Mouse (Mus musculus) embryonic facial prominence, embryonic 12.5 days (tissue): ENCODE results near the gene Ipo4. TPM values are rescaled to one million over a fixed set of nuclear protein-coding genes. Genes with fewer than 3 reads are reported as not detected.

Experiments
- ATAC-seq: fragments of 200-750 bp; cut with Nextera tagmentation; 2 replicates; pipeline ENCODE4 v1.8.0; 2017; ENCODE audit not compliant: insufficient number of reproducible peaks, insufficient read depth, low FRiP score, low TSS enrichment
- H3K27ac ChIP-seq: fragments of 300-500 bp; sonication (generic); 2 replicates; pipeline ENCODE4 v1.5.1; 2016; ENCODE audit warnings: mild to moderate bottlenecking
- H3K27me3 ChIP-seq: fragments of 300-500 bp; sonication (generic); 2 replicates; pipeline ENCODE4 v1.6.1; 2016; ENCODE audit warnings: mild to moderate bottlenecking, moderate library complexity
- H3K36me3 ChIP-seq: fragments of 300-500 bp; sonication (generic); 2 replicates; pipeline ENCODE4 v1.6.1; 2016; ENCODE audit warnings: mild to moderate bottlenecking
- H3K4me1 ChIP-seq: fragments of 300-500 bp; sonication (generic); 2 replicates; pipeline ENCODE4 v1.6.1; 2016
- H3K4me2 ChIP-seq: fragments of 300-500 bp; sonication (generic); replicated peaks from 2 replicates; pipeline ENCODE4 v1.6.1; 2016; ENCODE audit warnings: mild to moderate bottlenecking, moderate library complexity
- H3K4me3 ChIP-seq: fragments of 300-500 bp; sonication (generic); 2 replicates; pipeline ENCODE4 v1.5.1; 2016; ENCODE audit warnings: mild to moderate bottlenecking
- H3K9ac ChIP-seq: fragments of 300-500 bp; sonication (generic); 2 replicates; pipeline ENCODE4 v1.6.1; 2016; ENCODE audit warnings: mild to moderate bottlenecking, moderate library complexity
- H3K9me3 ChIP-seq: fragments of 300-500 bp; sonication (generic); 2 replicates; pipeline ENCODE4 v1.6.1; 2016; ENCODE audit warnings: mild to moderate bottlenecking, moderate library complexity
- WGBS: fragments of 180-500 bp; shearing (Covaris S2); methylation state at CpG from one replicate; pipeline ENCODE4 v1.1.7; 2016; 5-methylcytosine and 5-hydroxymethylcytosine counted together
- polyA plus RNA-seq: library from polyadenylated mRNA; unstranded; fragments of >200 nt; fragmentation: Nextera tagmentation; extraction: Ambion mirVana; gene quantifications from 2 replicates; pipeline ENCODE4 v1.2.1, GENCODE M21; 2016

The Ipo4 gene
- polyA plus RNA-seq, 1 experiment from 2014 or later: 99.8 TPM

DNA sequence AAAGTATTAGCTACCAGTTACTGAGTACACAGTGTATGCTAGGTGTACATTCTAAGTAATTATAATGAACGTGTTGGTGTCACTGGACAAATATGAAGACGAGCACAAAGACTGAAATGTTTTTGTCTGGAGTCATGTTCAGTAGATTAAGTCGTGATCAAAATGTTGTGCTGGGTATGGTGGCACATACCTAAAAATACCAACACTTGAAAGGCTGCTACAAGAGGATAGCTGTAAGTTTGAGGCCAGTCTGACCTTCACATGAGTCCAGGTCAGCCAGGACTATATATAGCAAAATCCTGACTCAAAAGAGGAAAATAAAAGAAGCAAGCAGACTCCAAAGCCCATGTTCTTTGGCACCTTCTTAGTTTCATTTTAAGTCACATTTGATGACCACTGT, 21.2 kb upstream of the Ipo4 start:
- no peak overlapping the region for H3K27ac ChIP-seq
- H3K36me3 ChIP-seq: peaks cover 16% of the 10 kb centered on the region
- H3K27me3 ChIP-seq: no peaks in the 10 kb centered on the region
- H3K4me2 ChIP-seq: no peak overlapping the region
- H3K9me3 ChIP-seq: no peaks in the 10 kb centered on the region
- no peak for ATAC-seq
- H3K4me3 ChIP-seq: no peak overlapping the region
- no peak overlapping the region for H3K9ac ChIP-seq
- 86% methylated on average over 3 of the region's 3 CpGs for WGBS
- peaks cover 5% of the 10 kb centered on the region; the same call in 1 of the 2 replicates for H3K4me1 ChIP-seq

- WGBS: 83% methylated on average over 7 of the region's 7 CpGs
- Histone ChIP-seq H3K4me3 (no peak overlapping the region), H3K27ac (no peak overlapping the region), H3K9me3 (no peaks in the 10 kb centered on the region), H3K27me3 (no peaks in the 10 kb centered on the region), H3K9ac (no peak overlapping the region), H3K36me3 (peaks cover 6% of the 10 kb centered on the region; the same call in 1 of the 2 replicates), H3K4me1 (no peaks in the 10 kb centered on the region), H3K4me2 (no peak overlapping the region)
- ATAC-seq: no peak
Measured at GRCm38 (mm10) chr14:55651528-55651927, 15.8 kb upstream of the Ipo4 start.

DNA sequence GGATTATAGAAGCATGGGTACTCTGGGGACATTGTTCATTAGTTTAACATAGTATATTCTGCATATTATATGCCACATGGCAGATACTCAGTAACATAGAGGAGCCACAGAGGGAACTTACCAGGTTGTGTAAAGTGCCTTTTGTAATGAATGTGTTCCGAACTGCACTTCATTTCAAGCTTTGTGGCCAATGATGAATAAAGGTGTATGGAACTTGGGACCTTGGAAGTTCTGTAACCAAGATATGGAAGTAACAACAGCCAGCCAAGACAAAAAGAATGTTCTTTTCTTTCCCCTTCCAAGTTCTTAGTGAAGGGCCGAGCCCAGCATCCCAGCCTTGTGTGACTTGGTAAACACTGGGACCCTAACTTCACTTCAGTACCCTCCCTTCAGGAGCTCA, 14.1 kb upstream of the Ipo4 start, which contains the start of gene Tssk4:
Gene Tssk4, plus strand, starts transcription at position 301 of the 400 bp plus-strand sequence.
- Histone ChIP-seq H3K36me3 (peaks cover 11% of the 10 kb centered on the region; the same call in 1 of the 2 replicates), H3K9ac (no peak within 1 kb of the TSS), H3K4me2 (no peak within 1 kb of the TSS), H3K27me3 (no peaks in the 10 kb centered on the region), H3K27ac (no peak within 1 kb of the TSS), H3K4me1 (peaks cover 3% of the 10 kb centered on the region), H3K4me3 (no peak within 1 kb of the TSS), H3K9me3 (no peaks in the 10 kb centered on the region)
- 93% methylated on average over 2 of the region's 2 CpGs for WGBS
- ATAC-seq: no peak

DNA sequence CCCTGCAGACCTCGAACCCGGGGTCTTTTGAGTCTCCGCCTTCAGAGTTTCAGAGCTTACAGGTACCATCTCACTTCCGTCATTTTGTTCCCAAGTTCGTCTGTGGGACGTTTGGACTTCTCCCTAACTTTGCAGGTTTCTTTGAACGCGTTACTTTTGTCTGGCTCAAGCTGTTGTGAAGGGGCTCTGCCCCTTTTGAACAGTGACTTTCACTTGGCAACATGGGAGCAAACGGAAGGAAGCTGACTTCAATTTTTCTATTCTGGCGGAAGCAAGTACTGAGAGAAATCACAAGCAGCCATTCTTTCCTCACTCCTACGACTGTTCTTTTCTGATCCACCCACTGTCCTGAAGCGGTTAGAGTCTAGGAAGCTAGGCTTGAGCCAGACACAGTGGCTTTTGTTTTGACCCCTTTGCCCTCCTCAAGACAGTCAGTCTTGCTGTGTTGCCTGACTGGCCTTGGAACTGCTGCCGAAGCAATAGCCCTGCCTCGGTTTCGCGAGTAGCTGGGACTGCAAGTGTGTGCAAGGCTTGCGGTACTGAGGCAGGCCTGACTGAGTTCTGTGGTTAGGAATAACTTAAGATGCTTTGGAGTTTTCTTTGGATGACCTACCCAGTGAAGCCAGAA, 8.6 kb upstream of the Ipo4 start:
- Histone ChIP-seq H3K36me3 (peaks cover 33% of the 10 kb centered on the region), H3K4me1 (peaks cover 19% of the 10 kb centered on the region), H3K9ac (peak overlapping the region; percentile 96), H3K27me3 (no peaks in the 10 kb centered on the region), H3K4me2 (peak overlapping the region; percentile 92), H3K27ac (peak overlapping the region; percentile 26), H3K9me3 (no peaks in the 10 kb centered on the region), H3K4me3 (peak overlapping the region; percentile 95)
- 20% methylated on average over 17 of the region's 17 CpGs for WGBS
- no peak for ATAC-seq

DNA sequence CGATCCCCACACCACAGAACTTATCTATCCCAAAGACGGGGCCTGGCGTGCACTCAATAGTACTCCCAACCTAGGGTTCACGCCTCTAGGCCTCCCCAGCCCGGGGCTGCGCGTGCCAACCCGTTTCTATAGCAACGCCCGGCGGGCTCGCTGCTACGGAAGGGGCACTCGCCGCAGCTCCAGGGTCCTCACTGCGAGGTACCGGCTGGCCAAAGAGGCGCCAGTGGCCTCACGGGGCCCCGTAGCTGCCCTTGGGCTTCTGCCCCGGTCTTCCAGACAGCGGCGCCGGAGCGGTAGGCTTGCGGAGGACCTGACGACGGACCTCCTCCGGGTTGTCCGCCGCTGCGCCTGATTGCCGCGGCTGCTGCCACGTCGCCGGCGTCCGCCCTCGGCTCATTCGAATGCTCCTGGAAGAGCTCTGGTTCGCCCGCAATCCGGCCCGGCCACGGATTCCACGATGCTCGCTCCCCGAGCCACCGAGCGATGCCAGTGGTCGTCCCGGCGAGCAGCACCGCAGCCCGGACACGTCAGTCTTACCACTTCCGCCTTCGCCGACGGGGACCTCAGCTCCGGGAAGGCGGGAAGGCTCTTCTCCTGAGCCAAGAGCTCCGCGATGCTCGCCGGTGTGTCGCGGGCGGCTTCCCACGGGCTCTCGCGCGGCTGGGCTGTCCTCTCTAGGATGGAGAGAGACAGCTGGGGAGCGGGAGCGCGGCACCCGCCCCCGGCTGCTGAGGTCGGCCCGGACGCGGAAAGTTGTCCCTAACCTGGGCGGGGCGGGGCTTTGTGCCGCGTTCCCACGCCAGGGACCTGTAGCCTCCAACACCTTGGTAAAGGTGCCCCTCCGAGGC, 7.5 kb upstream of the Ipo4 start, which contains the start of gene Tm9sf1:
Gene Tm9sf1, minus strand, starts transcription at position 747 of the 848 bp plus-strand sequence.
- H3K36me3 ChIP-seq: peaks cover 43% of the 10 kb centered on the region
- WGBS: under 1% methylated on average over 89 of the region's 89 CpGs

GRCm38 (mm10) chr14:55642679-55643059, 6.9 kb upstream of the Ipo4 start:
- WGBS: 20% methylated on average over 8 of the region's 8 CpGs
- ATAC-seq: no peak

More for the DNA sequence above, 7.5 kb upstream of the Ipo4 start, which contains the start of gene Tm9sf1:
- no peaks in the 10 kb centered on the region for H3K9me3 ChIP-seq
- H3K4me1 ChIP-seq: peaks cover 19% of the 10 kb centered on the region
- H3K27me3 ChIP-seq: no peaks in the 10 kb centered on the region
- peak within 1 kb of the TSS; percentile 96 for H3K9ac ChIP-seq
- H3K4me3 ChIP-seq: peak within 1 kb of the TSS; percentile 95
- peak within 1 kb of the TSS; percentile 88 for H3K27ac ChIP-seq
- peak within 1 kb of the TSS; percentile 92 for H3K4me2 ChIP-seq
- ATAC-seq: peak; percentile 82

DNA sequence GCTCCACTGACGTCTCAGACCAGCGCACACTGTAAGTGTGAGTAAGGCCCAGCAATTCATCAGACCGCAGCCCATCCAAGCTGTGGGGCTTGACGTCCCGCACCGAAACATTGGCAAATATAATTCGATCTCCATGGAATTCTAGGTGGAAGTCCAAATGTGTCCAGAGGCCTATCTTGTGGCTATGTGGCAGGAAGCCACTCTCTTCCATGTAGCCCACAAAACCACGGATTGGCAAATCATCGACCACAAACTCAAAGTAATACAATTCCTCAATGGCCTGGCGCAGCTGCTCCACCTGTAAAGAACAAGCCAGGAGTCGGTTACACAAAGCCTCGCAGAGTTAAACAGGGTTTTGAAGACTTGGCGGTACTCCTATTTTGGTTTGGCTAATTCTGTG, 5.5 kb upstream of the Ipo4 start:
- peaks cover 53% of the 10 kb centered on the region for H3K36me3 ChIP-seq

More at GRCm38 (mm10) chr14:55642679-55643059, 6.9 kb upstream of the Ipo4 start:
- peak overlapping the region; percentile 88 for H3K27ac ChIP-seq
- no peaks in the 10 kb centered on the region for H3K9me3 ChIP-seq
- H3K27me3 ChIP-seq: no peaks in the 10 kb centered on the region
- H3K4me2 ChIP-seq: peak overlapping the region; percentile 92
- H3K36me3 ChIP-seq: peaks cover 49% of the 10 kb centered on the region
- peak overlapping the region; percentile 96 for H3K9ac ChIP-seq
- H3K4me1 ChIP-seq: peaks cover 19% of the 10 kb centered on the region
- peak overlapping the region; percentile 95 for H3K4me3 ChIP-seq

DNA sequence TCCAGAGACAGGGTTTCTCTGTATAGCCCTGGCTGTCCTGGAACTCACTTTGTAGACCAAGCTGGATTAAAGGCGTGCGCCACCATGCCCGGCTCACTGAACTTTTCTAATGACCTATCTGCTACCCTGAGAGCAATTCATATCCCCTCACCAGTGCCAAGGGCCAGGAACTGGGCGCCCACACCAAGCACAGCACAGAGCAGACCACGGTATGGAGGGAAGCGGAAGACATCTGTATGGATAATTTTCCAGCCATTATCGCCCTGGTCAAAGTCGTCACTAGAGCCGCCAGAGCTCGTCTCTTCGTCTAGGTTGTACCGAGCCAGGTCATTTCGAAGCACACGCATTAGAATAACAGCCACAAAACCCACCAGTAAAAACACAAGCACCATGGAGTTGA, 5.1 kb upstream of the Ipo4 start:
- H3K36me3 ChIP-seq: peaks cover 53% of the 10 kb centered on the region
- no peaks in the 10 kb centered on the region for H3K27me3 ChIP-seq

More for the DNA sequence above, 5.5 kb upstream of the Ipo4 start:
- WGBS: 94% methylated on average over 13 of the region's 13 CpGs
- Histone ChIP-seq H3K27ac (no peak overlapping the region), H3K9me3 (no peaks in the 10 kb centered on the region), H3K4me1 (peaks cover 20% of the 10 kb centered on the region), H3K4me2 (no peak overlapping the region), H3K27me3 (no peaks in the 10 kb centered on the region), H3K4me3 (no peak overlapping the region), H3K9ac (no peak overlapping the region)
- ATAC-seq: no peak

DNA sequence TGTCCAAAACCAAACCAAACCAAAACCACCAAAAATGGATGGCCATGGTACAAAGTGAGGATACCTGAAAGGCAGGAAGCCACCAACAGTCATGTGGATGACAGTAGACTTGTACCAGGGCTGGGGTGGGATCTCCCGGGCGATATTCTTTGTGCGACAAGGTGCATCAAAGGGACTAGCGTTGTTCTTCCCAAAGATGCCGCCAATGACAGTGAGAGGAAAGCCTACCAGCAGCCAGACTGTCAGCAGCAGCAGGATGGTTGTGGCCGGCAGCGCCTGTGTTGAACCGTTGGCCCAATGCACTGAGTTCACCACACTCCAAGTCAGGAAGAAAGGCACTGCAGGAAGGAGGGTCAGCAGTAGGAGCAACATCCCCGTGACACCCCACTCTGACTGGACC, 2.0 kb upstream of the Ipo4 start, which contains the start of gene Gm49378:
Gene Gm49378, minus strand, starts transcription at position 101 of the 400 bp plus-strand sequence.
- Histone ChIP-seq H3K27ac (no peak within 1 kb of the TSS), H3K4me3 (no peak within 1 kb of the TSS), H3K27me3 (no peaks in the 10 kb centered on the region), H3K4me2 (no peak within 1 kb of the TSS), H3K4me1 (peaks cover 20% of the 10 kb centered on the region), H3K9ac (no peak within 1 kb of the TSS), H3K36me3 (peaks cover 69% of the 10 kb centered on the region), H3K9me3 (no peaks in the 10 kb centered on the region)
- WGBS: 94% methylated on average over 9 of the region's 9 CpGs
- no peak for ATAC-seq

More for the DNA sequence above, 5.1 kb upstream of the Ipo4 start:
- Histone ChIP-seq H3K4me3 (no peak overlapping the region), H3K9me3 (no peaks in the 10 kb centered on the region), H3K4me1 (peaks cover 23% of the 10 kb centered on the region), H3K9ac (no peak overlapping the region), H3K27ac (no peak overlapping the region), H3K4me2 (no peak overlapping the region)
- 94% methylated on average over 14 of the region's 14 CpGs for WGBS
- no peak for ATAC-seq

DNA sequence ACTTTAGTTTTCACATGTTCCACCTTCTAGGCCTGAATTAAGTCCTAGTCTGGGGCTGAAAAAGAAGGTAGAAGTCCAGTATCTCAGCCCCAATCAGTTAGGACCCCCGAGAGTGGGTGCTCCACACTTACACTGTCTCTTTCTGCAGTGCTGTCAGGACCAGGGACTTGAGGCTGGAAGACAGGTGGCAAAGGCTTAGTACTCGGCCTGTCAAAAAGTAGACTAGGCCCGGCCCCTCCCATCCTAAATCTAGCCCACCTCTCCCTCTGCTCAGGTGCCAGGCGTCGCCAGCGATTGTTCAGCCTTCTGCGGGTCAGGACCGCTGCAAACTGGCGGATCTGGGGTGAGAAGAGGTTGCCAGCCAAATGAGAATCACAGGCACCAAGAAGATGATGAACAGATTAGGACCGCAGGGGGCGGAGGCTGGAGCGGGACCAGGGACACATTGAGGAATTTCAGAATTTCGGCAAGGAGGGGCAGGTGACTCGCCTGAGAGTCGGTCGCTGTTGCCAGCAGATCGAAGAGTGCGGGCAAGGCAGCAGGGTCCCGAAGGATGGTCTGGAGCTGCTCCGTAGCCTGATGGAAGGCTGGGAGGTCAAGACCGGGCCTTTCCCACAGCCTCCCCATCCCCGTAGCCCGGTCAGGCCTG, 759 bp downstream of the Ipo4 start:
- H3K27me3 ChIP-seq: no peaks in the 10 kb centered on the region
- H3K4me3 ChIP-seq: peak overlapping the region; percentile 59
- peaks cover 81% of the 10 kb centered on the region for H3K36me3 ChIP-seq
- peak overlapping the region; percentile 94 for H3K4me2 ChIP-seq
- peak overlapping the region; percentile 41; the same call in 1 of the 2 replicates for H3K27ac ChIP-seq
- 5% methylated on average over 23 of the region's 23 CpGs for WGBS
- H3K4me1 ChIP-seq: peaks cover 13% of the 10 kb centered on the region
- ATAC-seq: peak; percentile 57; the same call in 1 of the 2 replicates
- H3K9me3 ChIP-seq: no peaks in the 10 kb centered on the region
- peak overlapping the region; percentile 67 for H3K9ac ChIP-seq

DNA sequence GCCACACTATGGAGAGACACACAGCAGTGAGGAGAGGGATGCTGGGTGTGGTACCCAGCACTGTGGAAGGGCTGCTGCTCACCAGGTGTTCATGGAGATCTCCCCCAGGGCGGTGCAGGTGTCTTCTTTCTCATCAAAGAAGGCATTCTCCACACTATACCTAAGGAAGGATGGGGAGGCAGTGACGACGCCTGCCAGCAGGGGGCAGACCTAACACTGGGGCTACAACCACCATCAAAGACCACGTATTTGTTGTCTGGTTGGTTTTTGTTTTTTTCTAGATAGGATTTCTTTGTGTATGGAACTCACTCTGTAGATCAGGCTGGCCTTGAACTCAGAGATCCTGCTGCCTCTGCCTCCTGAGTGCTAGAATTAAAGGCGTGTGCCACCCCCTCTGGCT, 6.4 kb downstream of the Ipo4 start:
- Histone ChIP-seq H3K4me3 (no peak overlapping the region), H3K36me3 (peaks cover 97% of the 10 kb centered on the region), H3K4me2 (no peak overlapping the region), H3K9me3 (no peaks in the 10 kb centered on the region), H3K27me3 (no peaks in the 10 kb centered on the region), H3K4me1 (peaks cover 1% of the 10 kb centered on the region), H3K9ac (no peak overlapping the region), H3K27ac (no peak overlapping the region)
- 50% methylated on average over 5 of the region's 5 CpGs for WGBS
- ATAC-seq: no peak
